Mouse (Mus musculus): Measurements from ENCODE around the gene Krt19. TPM values are rescaled to one million over a fixed set of nuclear protein-coding genes. Genes with fewer than 3 reads are reported as not detected.

The Krt19 gene
- polyA plus RNA-seq (2012; rRNA removed): 814 and 933 TPM in 2 replicates

DNA sequence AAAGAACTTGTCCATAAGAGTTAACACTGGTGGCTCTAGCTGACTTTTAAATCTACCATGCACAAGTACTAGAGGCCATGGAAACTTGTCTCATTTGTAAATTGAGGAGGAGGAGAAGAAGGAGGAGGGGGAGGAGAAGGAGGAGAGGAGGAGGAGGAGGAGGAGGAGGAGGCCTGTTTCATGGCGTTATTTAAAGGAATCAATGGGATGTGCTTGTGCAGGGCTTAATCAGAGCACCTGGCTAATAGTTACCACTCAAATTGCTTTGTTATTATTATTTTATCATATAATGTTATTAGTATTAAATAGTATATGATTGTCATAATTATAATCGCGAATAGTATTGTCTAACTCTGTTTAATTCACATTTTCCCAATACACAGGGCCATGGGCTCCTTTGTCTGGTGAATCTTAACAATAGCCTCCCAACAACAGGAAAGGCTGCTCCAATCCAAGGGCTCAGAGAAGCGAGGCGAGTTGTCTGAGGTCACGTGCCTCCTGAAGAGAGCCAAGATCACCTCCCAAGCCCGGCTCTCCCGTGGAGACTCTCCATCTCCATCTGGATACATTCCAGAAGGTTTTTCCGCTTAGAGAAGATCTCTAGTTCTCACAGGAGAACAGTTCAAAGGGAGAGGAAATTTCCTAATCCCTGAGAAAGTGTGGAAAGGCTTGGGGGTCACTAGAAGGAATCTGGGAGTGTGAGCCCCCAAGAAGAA lies at the start of gene Krt19:
Krt19 (minus strand) TSS at position 51 of the 716 bp plus-strand sequence.
- no peak for DNase-seq (ENCODE audit: low spot score)

- no peak for DNase-seq (ENCODE audit: low spot score)
Measured at GRCm38 (mm10) chr11:100192992-100193391, 44.5 kb upstream of the Krt19 start, which contains the start of gene Krt9. TSS of gene Krt9 (minus strand) at chr11:100193246.

GRCm38 (mm10) chr11:100191820-100192219 lies 43.4 kb upstream of the Krt19 start:
- no peak for DNase-seq (ENCODE audit: low spot score)

- DNase-seq (ENCODE audit: low spot score): no peak
Measured at GRCm38 (mm10) chr11:100186736-100187135, 38.3 kb upstream of the Krt19 start.

- no peak for DNase-seq (ENCODE audit: low spot score)
Measured at GRCm38 (mm10) chr11:100181725-100182124, 33.3 kb upstream of the Krt19 start.

- no peak for DNase-seq (ENCODE audit: low spot score)
Measured at GRCm38 (mm10) chr11:100179260-100179659, 30.8 kb upstream of the Krt19 start.

DNA sequence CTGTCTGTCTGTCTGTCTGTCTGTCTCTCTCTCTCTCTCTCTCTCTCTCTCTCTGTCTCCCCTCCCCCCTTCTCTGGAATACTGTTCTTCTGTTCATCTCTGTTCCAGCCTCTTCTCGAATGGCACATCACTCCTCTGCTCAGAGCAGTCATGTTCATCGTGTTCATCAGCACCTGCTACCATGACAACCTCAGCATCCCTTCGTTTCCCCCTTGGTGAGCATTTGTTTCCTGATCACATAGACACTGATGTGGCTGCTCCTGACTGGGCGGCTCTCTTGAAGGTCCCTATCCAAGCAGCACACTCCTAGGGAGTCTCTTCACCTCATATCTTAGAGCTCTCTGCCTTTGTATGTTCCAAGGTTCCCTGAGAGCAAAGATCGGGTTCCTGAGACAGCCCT lies 29.8 kb upstream of the Krt19 start:
- no peak for DNase-seq (ENCODE audit: low spot score)

DNA sequence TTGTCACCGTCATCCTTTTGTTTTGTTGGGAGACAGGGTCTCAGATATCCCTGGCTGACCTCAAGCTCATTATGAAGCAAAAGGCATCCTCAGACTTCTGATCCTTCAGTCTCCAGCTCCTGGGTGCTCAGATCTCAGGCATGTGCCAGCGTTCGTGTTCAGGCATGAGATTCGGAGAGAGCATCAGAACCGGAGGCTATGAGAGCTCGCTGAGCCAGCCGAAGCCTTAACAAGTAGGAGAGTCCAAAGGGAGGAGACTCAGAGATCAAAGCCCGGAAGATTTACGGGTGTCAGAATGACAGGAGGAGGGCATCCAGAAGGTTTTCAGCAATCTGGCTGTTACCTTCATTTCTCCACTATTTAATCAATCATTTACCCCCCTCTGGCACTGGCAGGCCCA lies 28.3 kb upstream of the Krt19 start:
- no peak for DNase-seq (ENCODE audit: low spot score)

DNA sequence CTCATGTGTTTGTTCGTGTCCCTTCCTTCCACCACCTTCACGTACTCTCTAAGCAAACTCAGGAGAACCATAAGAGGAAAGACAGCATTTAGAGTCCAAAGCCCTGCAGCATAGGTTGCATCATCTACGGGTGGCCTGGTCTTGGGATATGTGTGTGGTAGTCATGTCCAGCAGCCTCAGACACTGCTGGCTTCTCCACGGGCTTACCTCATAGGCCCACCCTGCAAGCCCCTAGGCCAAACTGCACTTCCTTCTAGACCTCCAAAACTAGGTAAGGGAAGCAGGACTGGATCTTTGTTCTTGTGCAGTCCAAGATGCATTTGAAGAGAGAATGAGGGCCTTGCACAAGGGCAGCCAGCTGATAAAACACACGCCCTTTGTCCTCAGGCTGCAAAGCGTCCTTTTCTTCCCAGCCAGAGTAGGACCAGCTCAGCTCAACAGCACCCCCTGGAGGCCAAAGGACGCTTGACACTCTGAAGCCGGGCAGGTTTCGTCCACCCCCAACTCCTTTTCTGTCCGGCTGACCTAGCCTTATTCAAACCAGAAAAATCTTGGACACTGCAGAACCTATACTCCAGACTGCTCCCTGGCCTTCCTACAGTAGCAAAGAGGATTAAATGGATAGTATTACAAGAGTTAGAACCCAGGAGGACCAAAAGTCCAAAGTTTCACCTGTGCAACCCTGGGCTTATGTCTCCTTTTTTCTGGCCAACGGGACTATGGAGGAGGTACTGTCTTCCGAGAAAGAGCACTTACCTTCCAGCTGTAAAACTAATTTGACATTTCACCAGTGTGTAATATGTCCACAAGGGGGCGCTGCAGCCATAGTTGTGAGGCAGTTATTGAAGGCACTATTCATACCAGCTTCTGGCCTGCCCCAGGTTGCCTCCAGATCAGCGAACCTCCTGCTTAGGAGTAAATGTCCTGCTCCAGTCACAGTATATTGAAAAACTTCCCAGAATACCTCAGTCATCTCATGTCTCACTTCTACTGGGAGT lies 20.6 kb upstream of the Krt19 start:
- peak; percentile 78 for DNase-seq (ENCODE audit: low spot score)

DNA sequence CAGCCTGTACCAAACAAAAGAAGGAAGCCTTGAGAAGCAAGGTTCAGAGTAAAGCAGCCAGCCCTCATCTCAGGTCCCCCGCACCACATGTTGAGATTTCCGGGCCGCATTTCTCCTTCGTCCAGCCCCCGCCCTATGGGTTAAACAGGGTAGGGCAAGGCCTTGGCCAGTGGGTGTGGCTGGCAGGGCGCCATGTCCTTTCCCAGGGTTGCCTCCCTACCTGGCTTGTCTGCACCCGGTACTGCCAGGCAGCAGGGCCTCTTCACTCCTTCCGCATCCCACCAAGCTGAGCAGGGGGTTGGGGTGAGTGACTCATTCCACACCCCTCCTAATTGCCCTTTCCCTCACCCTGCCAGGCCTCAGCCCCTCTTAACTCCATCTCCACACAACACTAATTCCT lies 19.6 kb upstream of the Krt19 start:
- DNase-seq (ENCODE audit: low spot score): peak; percentile 75

GRCm38 (mm10) chr11:100164392-100164791 lies 15.9 kb upstream of the Krt19 start:
- DNase-seq (ENCODE audit: low spot score): no peak

GRCm38 (mm10) chr11:100157908-100158477 lies 9.5 kb upstream of the Krt19 start:
- DNase-seq (ENCODE audit: low spot score): no peak

DNA sequence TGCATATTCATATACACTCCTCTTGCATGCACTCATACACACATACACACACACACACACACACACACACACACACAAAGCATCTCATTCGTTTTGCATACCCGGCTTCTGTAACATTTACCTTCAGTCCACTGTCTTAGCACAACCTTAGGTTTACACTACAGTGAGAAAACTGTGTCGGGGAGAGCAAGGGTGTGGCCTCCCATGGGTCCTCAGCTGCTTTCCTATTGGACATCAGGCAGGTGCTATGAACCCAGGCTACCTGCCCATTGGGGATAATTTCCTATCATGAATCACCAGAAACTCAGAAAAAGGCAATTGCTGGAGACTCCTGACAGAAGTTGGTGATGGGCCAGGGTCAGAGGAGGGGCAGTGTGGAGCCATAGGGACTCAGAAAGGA lies 8.9 kb upstream of the Krt19 start:
- DNase-seq (ENCODE audit: low spot score): no peak

GRCm38 (mm10) chr11:100155497-100156255 lies 7.2 kb upstream of the Krt19 start:
- DNase-seq (ENCODE audit: low spot score): no peak

DNA sequence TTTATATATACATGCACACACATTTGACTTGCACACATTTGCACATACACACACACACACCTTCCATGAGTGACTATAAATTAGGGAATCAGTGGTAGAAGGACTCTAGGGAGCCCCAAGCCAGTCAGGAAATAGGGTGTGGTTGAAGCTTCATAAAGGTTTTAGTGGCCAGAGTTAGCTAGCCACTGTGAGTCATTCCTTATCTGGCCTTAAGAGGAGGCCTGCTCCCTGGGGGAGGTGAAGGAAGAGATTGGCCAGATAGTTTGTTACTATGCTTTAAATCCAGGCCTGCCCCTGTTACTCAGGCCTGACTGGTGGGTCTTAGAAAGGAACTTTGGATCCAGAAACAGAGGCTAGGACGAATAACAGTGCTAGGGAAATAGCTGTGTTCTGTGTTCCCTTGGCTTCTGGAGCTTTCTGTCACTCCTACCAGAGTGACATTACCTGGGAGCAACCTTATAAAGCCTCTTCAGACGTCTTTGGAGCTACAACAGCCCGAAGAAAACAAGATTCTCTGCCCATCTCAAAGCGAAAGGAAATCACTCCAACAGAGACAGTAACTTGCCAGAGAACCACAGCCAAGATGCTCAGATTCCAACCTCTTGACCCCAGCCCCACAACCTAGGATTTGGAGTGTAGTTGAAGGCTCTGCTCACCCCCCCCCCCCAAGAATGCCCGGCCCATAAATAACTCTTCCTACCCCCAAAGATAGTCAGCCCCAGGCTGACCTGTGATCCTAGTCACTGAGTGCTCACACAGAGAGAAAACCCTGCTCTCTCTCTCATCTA lies 705 bp downstream of the Krt19 start:
- no peak for DNase-seq (ENCODE audit: low spot score)

DNA sequence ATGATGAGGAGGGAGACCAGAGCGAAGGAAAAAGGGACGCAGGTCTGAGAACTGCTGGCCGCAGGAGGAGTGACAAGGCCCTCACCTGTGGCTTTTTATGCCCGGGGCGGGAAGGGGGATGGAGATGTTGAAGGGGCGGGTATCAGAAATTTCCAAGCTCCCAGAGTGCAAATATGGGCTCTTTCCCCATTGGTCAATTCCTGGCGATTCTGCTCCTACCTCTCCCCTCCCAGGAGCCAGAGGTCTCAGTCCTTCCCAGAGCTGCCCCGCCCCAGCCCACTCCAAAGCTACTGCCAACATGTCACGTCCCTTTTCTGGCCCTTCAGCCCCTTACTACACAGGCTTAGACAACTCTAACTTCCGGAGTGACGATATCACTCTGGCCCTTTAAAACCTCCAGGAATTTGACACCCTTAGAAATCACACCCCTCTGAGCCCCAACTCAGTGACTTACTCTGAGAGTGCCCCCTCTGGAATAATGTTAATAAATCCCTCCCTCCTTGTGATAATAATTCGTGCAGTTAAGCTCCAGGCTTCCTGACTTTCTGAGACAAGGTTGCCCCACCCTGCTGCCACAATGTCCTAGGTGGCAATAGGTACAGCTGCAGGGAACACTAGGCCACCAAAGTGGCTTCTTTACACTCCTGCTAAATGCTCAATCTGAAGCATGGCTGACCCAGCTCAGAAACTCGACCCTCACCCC lies 2.5 kb downstream of the Krt19 start:
- peak; percentile 70 for DNase-seq (ENCODE audit: low spot score)

DNA sequence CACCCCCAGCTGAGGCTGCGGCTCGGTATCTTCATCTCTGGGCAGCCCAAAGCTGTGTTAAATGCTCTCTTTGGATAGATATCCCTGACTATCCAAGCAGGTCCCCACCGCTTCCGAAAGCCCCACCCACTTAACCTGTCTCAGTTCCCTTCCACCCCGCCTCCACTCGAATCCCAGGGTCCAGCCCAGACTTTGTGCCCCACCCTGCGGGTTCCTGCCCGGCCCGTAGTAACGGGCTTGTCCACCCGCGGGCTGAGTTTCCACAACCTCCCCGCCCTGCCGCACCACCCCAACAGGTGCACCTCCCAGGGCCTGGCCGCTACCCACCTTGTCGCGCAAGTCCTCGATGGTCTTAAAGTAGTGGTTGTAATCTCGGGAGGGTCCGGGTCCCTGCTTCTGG lies 3.4 kb downstream of the Krt19 start:
- peak; percentile 67 for DNase-seq (ENCODE audit: low spot score)

GRCm38 (mm10) chr11:100140966-100141365 lies 7.5 kb downstream of the Krt19 start:
- DNase-seq (ENCODE audit: low spot score): no peak

DNA sequence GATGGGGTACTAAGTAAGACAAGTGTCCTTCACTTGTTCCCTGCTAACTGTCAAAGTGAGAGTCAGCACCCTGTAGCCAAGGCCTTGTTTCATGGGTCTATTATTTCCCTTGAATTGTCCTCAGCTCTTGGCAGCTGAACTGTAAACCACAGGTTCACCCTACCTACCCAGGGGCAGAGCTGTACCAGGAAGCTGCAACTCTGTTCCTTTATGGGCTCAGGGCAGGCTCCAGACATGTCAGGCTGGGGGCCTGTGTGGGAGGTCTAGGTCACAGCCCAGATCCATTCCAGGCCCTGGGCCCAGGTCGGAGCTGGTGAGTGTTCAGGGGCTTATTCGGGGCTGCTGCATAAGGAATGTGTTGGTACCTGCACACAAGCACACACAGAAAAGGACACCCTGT lies 9.1 kb downstream of the Krt19 start:
- no peak for DNase-seq (ENCODE audit: low spot score)

DNA sequence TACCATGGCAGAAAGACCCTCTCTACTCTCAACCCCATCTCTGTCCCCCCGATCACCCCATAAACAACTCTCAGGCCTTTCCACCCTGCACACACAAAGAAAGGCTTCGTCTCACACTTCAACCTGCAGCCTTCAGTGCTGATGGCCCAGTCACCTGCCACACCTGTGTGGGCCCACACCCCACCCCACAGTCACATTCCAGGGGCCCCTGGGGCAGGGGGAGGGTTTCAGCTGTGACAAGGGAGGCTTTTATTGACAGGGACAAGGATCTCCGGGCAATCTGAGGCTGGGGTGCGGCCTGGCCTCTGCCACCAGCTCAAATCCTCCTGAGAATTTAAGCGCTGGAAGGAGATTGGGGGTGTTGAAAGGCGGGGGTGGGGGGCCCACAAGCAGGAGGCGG lies 9.7 kb downstream of the Krt19 start:
- DNase-seq (ENCODE audit: low spot score): no peak
